Mouse (Mus musculus) E14TG2a.4 (cell line): Measurements from ENCODE around the gene Dtl.

ENCODE experiments used
- CTCF ChIP-seq: conservative IDR thresholded peaks from 2 replicates; pipeline ENCODE4 v1.5.1; 2014; ENCODE audit warnings: low read length
- NANOG ChIP-seq: IDR thresholded peaks from 2 replicates; pipeline ENCODE4 v1.6.1; 2014; ENCODE audit warnings: borderline replicate concordance, low read length, mixed read lengths
- POU5F1 ChIP-seq: IDR thresholded peaks from 2 replicates; pipeline ENCODE4 v1.6.1; 2014; ENCODE audit warnings: low read length, borderline replicate concordance

DNA sequence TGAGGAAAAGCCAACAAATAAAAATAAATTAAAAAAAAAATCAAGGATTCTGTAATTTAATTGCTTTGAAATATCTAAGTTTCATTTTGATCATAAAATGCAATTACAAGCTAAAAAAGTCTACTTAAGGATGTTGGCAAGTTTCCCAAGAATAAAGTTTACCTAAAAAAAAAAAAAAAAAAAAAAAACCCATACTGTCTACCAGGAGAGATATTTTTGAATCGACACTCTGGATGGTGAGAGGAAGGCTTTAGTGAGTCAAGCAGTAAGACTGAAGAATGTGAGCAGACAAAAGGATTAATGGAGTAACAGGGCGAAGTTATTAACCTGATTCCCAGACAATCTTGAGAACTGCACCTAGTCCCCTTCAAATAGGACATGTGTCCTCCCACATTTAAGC lies 35.0 kb downstream of the Dtl start:
- TF ChIP-seq CTCF (no peak), POU5F1 (no peak), NANOG (no peak)
